Mouse (Mus musculus) cerebellum, adult 2 months (tissue): ENCODE measurements at regions not wholly inside any gene's neighbourhood (a gene's known extent, or its start where the extent isn't known, plus 50 kb on each side); places are given as distances from the start of the nearest gene placed in this dataset.

ENCODE experiments used
- CTCF ChIP-seq: fragments of 200-500 bp; IDR thresholded peaks from 2 replicates; pipeline ENCODE4 v1.5.1; 2011; ENCODE audit warnings: low read depth, mild to moderate bottlenecking, control low read depth, low read length, moderate library complexity, borderline replicate concordance; ENCODE audit not compliant: insufficient read depth
- POLR2A ChIP-seq: fragments of 200-500 bp; IDR thresholded peaks from 2 replicates; pipeline ENCODE4 v1.6.1; 2011; ENCODE audit warnings: low read length, control low read depth, borderline replicate concordance; ENCODE audit not compliant: insufficient read depth

DNA sequence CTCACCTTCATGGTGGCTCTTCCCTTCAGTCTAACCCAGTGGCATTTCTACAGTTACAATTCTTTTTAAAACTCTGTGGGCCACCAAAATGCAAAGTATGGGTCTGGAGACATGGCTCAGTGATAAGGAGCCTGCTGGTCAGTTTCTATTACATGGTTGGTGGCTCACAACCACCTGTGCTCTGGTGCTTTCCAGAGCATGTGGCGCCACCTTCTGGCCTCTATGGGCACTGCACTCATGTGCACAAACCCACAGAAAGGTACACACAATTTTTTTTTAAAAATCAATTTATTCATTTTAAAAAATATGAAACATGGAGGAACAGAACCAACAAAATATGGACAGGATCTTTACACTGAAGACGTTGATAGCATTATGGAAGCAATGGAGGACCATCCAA is 58.7 kb upstream of the Smad3 start:
- no peak for TF ChIP-seq CTCF
- TF ChIP-seq POLR2A, result no peak
